Mouse (Mus musculus) olfactory bulb, adult 2 months (tissue): ENCODE data around the gene Phf6. TPM values are rescaled to one million over a fixed set of nuclear protein-coding genes. Genes with fewer than 3 reads are reported as not detected.

ENCODE experiments used
- H3K27ac ChIP-seq: fragments of 200-500 bp; 2 replicates; pipeline ENCODE4 v1.5.1; 2012; ENCODE audit warnings: low read depth, low read length; ENCODE audit not compliant: insufficient read depth
- H3K4me1 ChIP-seq: fragments of 200-500 bp; 2 replicates; pipeline ENCODE4 v1.6.1; 2012; ENCODE audit warnings: low read length; ENCODE audit not compliant: control insufficient read depth, insufficient read depth
- H3K4me3 ChIP-seq: fragments of 200-500 bp; 2 replicates; pipeline ENCODE4 v1.5.1; 2012; ENCODE audit warnings: mild to moderate bottlenecking, low read depth, low read length, moderate library complexity; ENCODE audit not compliant: insufficient read depth
- CTCF ChIP-seq: fragments of 200-500 bp; IDR thresholded peaks from 2 replicates; pipeline ENCODE4 v1.5.1; 2012; ENCODE audit warnings: low read depth, mild to moderate bottlenecking, low read length, moderate library complexity; ENCODE audit not compliant: insufficient read depth
- POLR2A ChIP-seq: fragments of 200-500 bp; IDR thresholded peaks from 2 replicates; pipeline ENCODE4 v1.6.1; 2012; ENCODE audit warnings: mild to moderate bottlenecking, low read depth, low read length, moderate library complexity; ENCODE audit not compliant: insufficient read depth
- WGBS: fragments of 180-500 bp; shearing (Covaris S2); methylation state at CpG from one replicate; pipeline ENCODE4 v1.1.7; 2018; 5-methylcytosine and 5-hydroxymethylcytosine counted together
- polyA plus RNA-seq: library from polyadenylated mRNA; stranded (reverse); fragments of >200 nt; gene quantifications from 2 replicates; pipeline ENCODE4 v1.2.4, GENCODE M21; 2012; ENCODE audit warnings: low replicate concordance; ENCODE audit not compliant: missing spikeins, insufficient read depth, insufficient read length

Gene Phf6
- polyA plus RNA-seq, 1 experiment, result not detected

DNA sequence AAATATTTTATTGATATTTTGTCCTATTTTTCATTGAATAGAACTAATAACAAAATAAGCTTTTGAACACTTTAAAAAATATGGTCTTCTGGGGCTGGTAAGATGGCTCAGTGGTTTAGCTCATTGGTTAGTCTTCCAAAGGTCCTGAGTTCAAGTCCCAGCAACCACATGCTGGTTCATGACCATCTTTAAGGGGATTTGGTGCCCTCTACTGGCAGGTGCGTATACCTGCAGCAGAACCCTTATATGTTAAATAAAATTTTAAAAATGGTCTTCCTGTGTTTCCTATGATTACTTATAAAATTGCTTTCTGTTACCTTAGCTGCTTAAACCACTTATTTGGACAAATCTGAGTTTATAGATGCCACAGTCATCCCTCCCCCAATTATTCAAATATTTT, 16.8 kb downstream of the Phf6 start:
- Histone ChIP-seq H3K27ac (no peak overlapping the region), H3K4me3 (no peak overlapping the region), H3K4me1 (peaks cover 2% of the 10 kb centered on the region; the same call in 1 of the 2 replicates)
- 36% methylated on average over 1 of the region's 1 CpGs for WGBS
- TF ChIP-seq CTCF (no peak), POLR2A (no peak)

DNA sequence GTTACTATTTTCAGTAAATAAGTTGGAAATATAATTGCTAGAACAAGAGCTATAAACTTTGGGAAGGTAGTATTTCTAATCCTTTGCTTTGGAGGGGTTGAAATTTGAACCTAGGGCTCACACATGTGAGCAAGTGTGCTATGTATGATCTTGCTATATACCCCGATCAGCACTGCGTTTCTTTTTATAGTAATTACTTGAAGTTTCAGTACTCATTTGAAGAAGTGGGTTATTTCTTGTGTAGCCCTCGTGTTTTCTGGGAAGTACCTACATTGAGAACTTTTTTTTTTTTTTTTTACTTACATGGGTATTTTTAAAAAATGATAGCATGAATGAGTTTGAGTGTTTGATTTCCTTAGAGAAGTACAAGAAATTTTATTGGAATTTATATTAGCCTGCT, 17.7 kb downstream of the Phf6 start:
- no peak overlapping the region for H3K4me3 ChIP-seq
- no peak overlapping the region for H3K27ac ChIP-seq
- TF ChIP-seq POLR2A (no peak), CTCF (no peak)
- 71% methylated on average over 3 of the region's 3 CpGs for WGBS
- H3K4me1 ChIP-seq, result peaks cover 2% of the 10 kb centered on the region; the same call in 1 of the 2 replicates

GRCm38 (mm10) chrX:52930191-52930590, 18.1 kb downstream of the Phf6 start:
- TF ChIP-seq POLR2A (no peak), CTCF (no peak)
- no peak overlapping the region for H3K4me3 ChIP-seq
- whole genome bisulfite sequencing, result 83% methylated on average over 5 of the region's 5 CpGs

GRCm38 (mm10) chrX:52932161-52932560, 20.1 kb downstream of the Phf6 start:
- no peaks in the 10 kb centered on the region for H3K4me1 ChIP-seq
- TF ChIP-seq CTCF, result no peak
- TF ChIP-seq POLR2A, result no peak
- 76% methylated on average over 1 of the region's 1 CpGs for WGBS
- no peak overlapping the region for H3K4me3 ChIP-seq
- no peak overlapping the region for H3K27ac ChIP-seq

More at GRCm38 (mm10) chrX:52930191-52930590, 18.1 kb downstream of the Phf6 start:
- Histone ChIP-seq H3K27ac (no peak overlapping the region), H3K4me1 (peaks cover 2% of the 10 kb centered on the region; the same call in 1 of the 2 replicates)

GRCm38 (mm10) chrX:52934496-52934895, 22.4 kb downstream of the Phf6 start:
- Histone ChIP-seq H3K4me3 (no peak overlapping the region), H3K27ac (no peak overlapping the region), H3K4me1 (no peaks in the 10 kb centered on the region)
- WGBS, result 16% methylated on average over 2 of the region's 2 CpGs
- TF ChIP-seq CTCF, result no peak
- no peak for TF ChIP-seq POLR2A

DNA sequence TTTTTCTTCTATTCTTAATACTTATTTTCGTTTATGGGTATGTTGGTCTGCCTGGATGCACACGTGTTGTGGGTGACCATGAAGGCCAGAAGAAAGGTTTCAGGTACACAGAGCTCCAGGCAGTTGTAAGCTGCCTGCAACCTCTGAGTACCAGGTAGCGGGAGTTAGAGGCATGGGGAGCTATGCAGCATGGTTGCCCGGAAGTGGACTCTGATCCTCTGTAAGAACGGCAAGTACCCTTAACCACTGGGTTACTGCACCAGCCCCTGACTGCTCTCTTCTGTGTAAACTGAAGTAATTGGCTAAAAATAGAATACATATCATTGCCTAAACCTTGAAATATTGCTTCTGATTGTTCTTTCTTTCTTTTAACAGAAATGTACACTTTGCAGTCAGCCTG, 33.4 kb downstream of the Phf6 start:
- H3K4me1 ChIP-seq, result no peaks in the 10 kb centered on the region
- WGBS, result 83% methylated on average over 5 of the region's 5 CpGs
- H3K4me3 ChIP-seq, result no peak overlapping the region
- H3K27ac ChIP-seq, result no peak overlapping the region
- TF ChIP-seq CTCF, result no peak
- TF ChIP-seq POLR2A, result no peak

DNA sequence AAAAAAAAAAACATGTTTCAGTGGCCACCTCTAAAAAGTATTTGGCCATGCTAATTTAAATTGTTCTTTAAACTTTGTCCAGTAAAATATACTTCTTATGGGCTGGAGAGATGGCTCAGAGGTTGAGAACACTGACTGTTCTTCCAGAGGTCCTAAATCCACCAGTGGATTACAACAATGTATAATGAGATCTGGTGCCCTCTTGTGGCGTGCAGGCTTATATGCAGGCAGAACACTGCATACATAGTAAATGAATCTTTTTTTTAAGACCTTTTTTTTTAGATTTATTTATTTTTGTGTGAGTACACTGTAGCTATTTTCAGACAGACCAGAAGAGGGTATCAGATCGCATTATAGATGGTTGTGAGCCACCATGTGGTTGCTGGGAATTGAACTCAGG, 37.6 kb downstream of the Phf6 start:
- WGBS, result 52% methylated on average over 2 of the region's 2 CpGs
- no peaks in the 10 kb centered on the region for H3K4me1 ChIP-seq
- H3K4me3 ChIP-seq, result no peak overlapping the region
- H3K27ac ChIP-seq, result no peak overlapping the region
- no peak for TF ChIP-seq CTCF
- no peak for TF ChIP-seq POLR2A

GRCm38 (mm10) chrX:52956942-52957341, 44.9 kb downstream of the Phf6 start:
- 92% methylated on average over 4 of the region's 4 CpGs for WGBS
- TF ChIP-seq CTCF, result no peak
- TF ChIP-seq POLR2A, result no peak
- Histone ChIP-seq H3K4me1 (no peaks in the 10 kb centered on the region), H3K27ac (no peak overlapping the region), H3K4me3 (no peak overlapping the region)

DNA sequence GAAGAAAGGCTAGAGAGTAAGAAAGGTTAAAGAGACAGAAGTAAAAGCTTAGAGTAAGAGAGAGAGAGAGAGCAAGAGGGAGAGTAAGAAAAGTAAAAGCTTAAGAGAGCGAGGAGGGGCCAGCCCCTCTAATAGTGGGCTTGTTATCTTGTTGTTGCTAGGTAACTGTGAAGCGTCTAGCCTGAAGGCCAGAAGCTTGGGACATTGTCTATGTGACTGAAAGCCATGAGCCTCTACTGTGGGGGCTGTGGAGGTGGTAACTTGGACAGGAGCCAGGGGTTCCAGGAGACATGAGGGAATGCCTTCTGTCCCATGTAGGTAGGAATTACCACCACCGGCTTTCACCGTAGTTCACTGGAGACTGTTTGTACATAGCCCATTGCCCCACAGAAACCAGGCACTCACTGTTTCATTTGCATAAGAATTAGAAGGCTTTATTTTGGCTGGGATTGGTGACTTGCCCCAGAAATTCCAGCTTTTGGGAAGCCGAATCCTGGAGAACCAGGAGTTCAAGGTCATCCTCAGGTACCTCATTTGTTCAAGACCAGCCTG, 49.6 kb downstream of the Phf6 start:
- WGBS, result 40% methylated on average over 5 of the region's 5 CpGs
- Histone ChIP-seq H3K4me3 (no peak overlapping the region), H3K4me1 (no peaks in the 10 kb centered on the region), H3K27ac (no peak overlapping the region)
- no peak for TF ChIP-seq POLR2A
- TF ChIP-seq CTCF, result no peak

DNA sequence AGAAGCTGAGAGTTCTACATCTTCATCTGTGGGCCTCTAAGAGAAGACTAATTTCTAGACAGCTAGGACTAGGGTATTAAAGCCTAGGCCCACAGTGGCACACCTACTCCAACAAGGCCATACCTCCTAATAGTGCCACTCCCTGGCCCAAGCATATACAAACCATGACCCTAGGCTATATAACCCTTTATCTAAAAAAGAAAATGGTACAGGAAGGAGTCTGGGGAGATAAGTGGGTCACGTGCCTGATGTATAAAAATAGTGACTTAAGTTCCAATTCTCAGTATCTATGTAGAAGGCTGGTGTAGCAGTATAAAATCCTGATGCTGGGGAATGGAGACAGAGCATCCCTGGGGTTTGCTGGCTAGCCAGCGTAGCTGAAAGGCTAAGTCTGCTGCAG, 53.1 kb downstream of the Phf6 start:
- Histone ChIP-seq H3K4me3 (no peak overlapping the region), H3K4me1 (no peaks in the 10 kb centered on the region), H3K27ac (no peak overlapping the region)
- WGBS, result 85% methylated on average over 2 of the region's 2 CpGs
- TF ChIP-seq CTCF (no peak), POLR2A (no peak)
